15 mouse cellular contexts compared by ENCODE assay signal in the genomic region with DNA sequence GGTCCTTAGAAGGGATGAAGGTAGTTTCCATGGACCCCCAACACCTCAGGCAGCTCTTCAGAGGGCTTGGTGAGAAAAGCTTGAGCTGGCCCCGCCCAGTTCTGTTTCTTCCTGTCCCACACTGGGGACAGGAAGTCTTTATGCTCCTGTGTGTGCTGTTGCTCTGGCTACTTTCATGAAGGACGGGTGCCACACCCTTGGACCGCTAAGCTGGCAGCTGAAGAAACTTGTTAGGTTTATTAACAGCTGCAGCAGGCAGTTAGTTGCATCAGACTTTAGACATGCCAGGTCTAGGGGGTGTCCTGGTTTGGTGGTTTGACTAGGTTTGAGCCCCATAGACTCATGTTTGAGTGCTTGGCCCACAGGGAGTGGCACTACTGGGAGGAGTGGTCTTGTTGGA. TPM values are rescaled to one million over a fixed set of nuclear protein-coding genes. Genes with fewer than 3 reads are reported as not detected.
A peak's percentile ranks its signal among the peaks of the same experiment; 100 is the strongest.
DNase-seq lines count a peak whose midpoint lies in the region; ATAC-seq lines count a peak whose summit lies in the region.
"Had no signal": no experiment of that assay in that cellular context is flagged by ENCODE, and none has a peak within 500 bp of the region (broad histone marks: within the 10 kb centered on the region; RNA-seq: fewer than 3 reads in every experiment).

No protein-coding gene starts in this region.

- no peak overlapping the region for H3K9ac ChIP-seq in hindbrain, embryonic 16.5 days (ENCODE audit: low read depth, low read length)
- H3K9ac ChIP-seq: embryonic facial prominence, embryonic 13.5 days; liver, embryonic 15.5 days had no signal

- DNase-seq in thymus, postnatal 14 days, result peak; percentile 31
- DNase-seq in thymus, postnatal 10 days (ENCODE audit: low spot score in 2 of 2), result no peak
- no peak for DNase-seq in ovary, adult 18-20 months (ENCODE audit: low spot score)
- no peak for DNase-seq in right cerebral cortex, adult 18-20 months
- DNase-seq: adrenal gland, postnatal 36 days; cerebellum, postnatal 25 days; layer of hippocampus, adult 9-11 months; right cerebral cortex, postnatal 25 days had no signal

- H3K27ac ChIP-seq in hindbrain, embryonic 16.5 days (ENCODE audit: low read depth, low read length), result no peak overlapping the region
- H3K27ac ChIP-seq: embryonic facial prominence, embryonic 13.5 days; hindbrain, postnatal 0 days; kidney, postnatal 0 days; liver, embryonic 15.5 days had no signal

- ATAC-seq in activated CD4-positive, CD25-positive, alpha-beta regulatory T cell, adult 4 months, result peak; percentile 60
- ATAC-seq in megakaryocyte progenitor cell, adult 5-6 weeks (replicated peaks; ENCODE audit: poor library complexity), result peak; percentile 74
- ATAC-seq in hindbrain, embryonic 16.5 days, result no peak
- ATAC-seq: hindbrain, postnatal 0 days had no signal

- WGBS in hindbrain, embryonic 16.5 days, result 82% methylated on average over 3 of the region's 3 CpGs

- H3K27me3 ChIP-seq in hindbrain, embryonic 16.5 days (replicated peaks; ENCODE audit: control insufficient read depth, insufficient read depth, low read length), result no peaks in the 10 kb centered on the region

- H3K4me1 ChIP-seq in hindbrain, embryonic 16.5 days (ENCODE audit: control insufficient read depth, insufficient read depth, low read depth, low read length), result 0 out of 2 replicates have a peak, but pooled peaks cover 3% of the 10 kb centered on the region

- no peaks in the 10 kb centered on the region for H3K9me3 ChIP-seq in hindbrain, embryonic 16.5 days (ENCODE audit: control insufficient read depth, low read length)
- H3K9me3 ChIP-seq: embryonic facial prominence, embryonic 13.5 days; liver, embryonic 15.5 days had no signal

- no peak overlapping the region for H3K4me3 ChIP-seq in hindbrain, embryonic 16.5 days (ENCODE audit: low read length)
- H3K4me3 ChIP-seq: embryonic facial prominence, embryonic 13.5 days; liver, embryonic 15.5 days had no signal

- no peak overlapping the region for H3K4me2 ChIP-seq in hindbrain, embryonic 16.5 days (ENCODE audit: low read length)
- H3K4me2 ChIP-seq: embryonic facial prominence, embryonic 13.5 days; liver, embryonic 15.5 days had no signal

- no peaks in the 10 kb centered on the region for H3K36me3 ChIP-seq in hindbrain, embryonic 16.5 days (ENCODE audit: control insufficient read depth, insufficient read depth, low read length)
- H3K36me3 ChIP-seq: embryonic facial prominence, embryonic 13.5 days; liver, embryonic 15.5 days had no signal

RNA-seq across cellular contexts. Expression of a gene that starts 4.4 kb away (rescaled TPM):
- polyA plus RNA-seq in activated CD4-positive, CD25-positive, alpha-beta regulatory T cell, adult 4 months (2017; shearing (Covaris generic)), result 10 to 100 TPM; 36.6 to 47.3 TPM
- total RNA-seq in megakaryocyte progenitor cell, adult 5-6 weeks (2015), result 62.3 and 76.4 TPM in 2 replicates
- total RNA-seq in megakaryocyte progenitor cell, adult 5-6 weeks (2017), result 16.5 and 19.3 TPM in 2 replicates
- polyA plus RNA-seq in hindbrain, embryonic 16.5 days (2015; fragmentation: Nextera tagmentation; extraction: Ambion mirVana), result 18.9 and 20.7 TPM in 2 replicates

RNA-seq across cellular contexts. Expression of a gene that starts 30.8 kb away (rescaled TPM):
- polyA plus RNA-seq in activated CD4-positive, CD25-positive, alpha-beta regulatory T cell, adult 4 months (2017; shearing (Covaris generic)), result 1 to 10 TPM; 4.2 to 6.3 TPM
- total RNA-seq in megakaryocyte progenitor cell, adult 5-6 weeks (2015), result 9.0 and 10.1 TPM in 2 replicates
- 7.4 and 10.9 TPM in 2 replicates for total RNA-seq in megakaryocyte progenitor cell, adult 5-6 weeks (2017)
- 51.4 and 53.2 TPM in 2 replicates for polyA plus RNA-seq in hindbrain, embryonic 16.5 days (2015; fragmentation: Nextera tagmentation; extraction: Ambion mirVana)
